Mouse (Mus musculus): ENCODE results near the gene Slco1a1. TPM values are rescaled to one million over a fixed set of nuclear protein-coding genes. Genes with fewer than 3 reads are reported as not detected.
"Not testable (repeated sequence)": the region's sequence is repeated elsewhere in the genome, so short reads cannot be mapped to it uniquely, and the experiment has no call there.

The Slco1a1 gene
- polyA plus RNA-seq, 1 experiment from 2014 or later, result not detected

DNA sequence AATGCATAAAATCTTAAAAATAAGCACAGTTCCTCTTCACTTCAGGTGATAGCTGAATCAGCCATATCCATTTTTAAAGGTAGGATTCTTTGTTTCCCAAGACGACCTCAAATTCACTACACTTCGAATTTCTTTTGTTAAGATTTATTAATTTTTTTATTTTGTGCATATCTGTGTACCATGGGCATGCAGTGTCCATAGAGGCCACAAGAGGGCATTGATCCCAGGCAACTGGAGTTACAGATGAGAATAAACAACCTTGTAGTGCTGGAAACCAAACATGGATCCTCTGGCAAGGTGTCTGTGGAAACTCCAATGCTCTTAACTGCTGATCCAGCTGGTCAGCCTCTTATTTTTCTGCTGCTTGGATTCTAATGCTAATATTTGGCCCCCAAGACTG lies 58.5 kb downstream of the Slco1a1 start:
- DNase-seq (ENCODE audit: low spot score) (no peak), ATAC-seq (replicated peaks; ENCODE audit: low FRiP score) (no peak)
- Histone ChIP-seq H3K4me3 (ENCODE audit: low read depth, low read length) (no peak overlapping the region), H3K36me3 (ENCODE audit: control insufficient read depth, insufficient read depth, low read length) (no peaks in the 10 kb centered on the region), H3K4me1 (replicated peaks; ENCODE audit: control insufficient read depth, insufficient read depth, low read length) (no peaks in the 10 kb centered on the region), H3K9ac (ENCODE audit: low read depth, low read length) (no peak overlapping the region), H3K9me3 (ENCODE audit: control insufficient read depth, low read length) (no peaks in the 10 kb centered on the region), H3K4me2 (no peak overlapping the region), H3K27ac (ENCODE audit: low read depth, low read length) (no peak overlapping the region), H3K27me3 (replicated peaks; ENCODE audit: control insufficient read depth, insufficient read depth, low read length) (no peaks in the 10 kb centered on the region)
- WGBS, result 58% methylated on average over 2 of the region's 2 CpGs

DNA sequence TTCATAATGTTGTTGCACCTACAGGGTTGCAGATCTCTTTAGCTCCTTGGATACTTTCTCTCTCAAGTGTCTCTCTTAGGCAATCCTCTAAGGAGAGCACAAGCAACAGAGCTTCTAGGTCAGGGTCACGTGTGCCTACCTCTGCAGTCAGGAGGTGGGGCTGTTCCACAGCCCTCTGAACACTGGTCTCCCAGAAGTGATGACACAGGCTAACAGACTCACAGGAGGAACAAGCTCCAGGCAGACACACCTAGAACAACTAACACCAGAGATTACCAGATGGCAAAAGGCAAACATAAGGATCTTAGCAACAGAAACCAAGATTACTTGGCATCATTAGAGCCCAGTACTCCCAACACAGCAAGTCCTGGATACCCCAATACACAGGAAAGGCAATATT lies 64.2 kb downstream of the Slco1a1 start:
- no peak for ATAC-seq (replicated peaks; ENCODE audit: low FRiP score)
- no peaks in the 10 kb centered on the region for H3K9me3 ChIP-seq (ENCODE audit: control insufficient read depth, low read length)
- H3K9ac ChIP-seq (ENCODE audit: low read depth, low read length), result no peak overlapping the region
- no peak overlapping the region for H3K4me2 ChIP-seq
- DNase-seq (ENCODE audit: low spot score), result no peak
- H3K36me3 ChIP-seq (ENCODE audit: control insufficient read depth, insufficient read depth, low read length), result no peaks in the 10 kb centered on the region
- H3K4me1 ChIP-seq (replicated peaks; ENCODE audit: control insufficient read depth, insufficient read depth, low read length), result no peaks in the 10 kb centered on the region
- 58% methylated on average over 1 of the region's 1 CpGs for whole genome bisulfite sequencing
- H3K27me3 ChIP-seq (replicated peaks; ENCODE audit: control insufficient read depth, insufficient read depth, low read length), result no peaks in the 10 kb centered on the region
- no peak overlapping the region for H3K4me3 ChIP-seq (ENCODE audit: low read depth, low read length)
- no peak overlapping the region for H3K27ac ChIP-seq (ENCODE audit: low read depth, low read length)

DNA sequence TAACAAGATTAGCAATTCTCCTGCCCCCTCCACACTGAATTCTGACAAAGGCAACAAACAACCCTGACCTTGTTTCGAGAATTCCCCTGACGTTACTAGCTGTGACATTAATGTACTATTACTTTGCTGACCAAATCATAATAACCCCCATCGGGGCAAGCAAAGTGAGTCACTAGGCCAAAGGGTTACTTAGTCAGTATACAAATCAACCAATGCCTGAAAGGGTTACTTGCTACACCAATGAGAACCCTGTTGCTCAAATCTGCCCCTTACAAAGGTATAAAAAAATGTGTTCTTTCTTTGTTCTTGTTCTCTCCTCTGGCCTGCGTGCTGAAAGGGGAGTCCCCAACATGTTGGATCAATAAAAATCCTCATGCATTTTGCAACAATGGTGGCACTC lies 71.0 kb downstream of the Slco1a1 start:
- not testable (repeated sequence) for H3K4me3 ChIP-seq (ENCODE audit: low read depth, low read length); ATAC-seq (replicated peaks; ENCODE audit: low FRiP score)

DNA sequence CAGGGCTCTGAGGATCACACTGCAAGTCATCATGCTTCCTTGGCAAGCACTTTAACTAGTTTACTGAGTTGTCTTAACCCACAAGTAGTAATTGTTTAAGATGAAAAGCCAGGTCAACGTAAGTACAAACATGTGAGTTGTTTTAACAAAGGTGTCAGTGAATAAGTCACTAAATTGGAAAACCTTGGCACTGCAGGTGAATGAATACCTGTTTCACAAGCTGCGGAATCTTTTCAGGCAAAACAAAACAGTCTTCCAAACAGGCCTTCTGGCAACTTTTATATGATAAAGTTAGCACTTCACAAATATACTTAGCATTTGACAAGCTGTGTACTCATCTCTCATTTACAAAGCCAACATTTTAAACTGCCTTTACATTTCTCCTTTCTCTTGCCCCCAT lies 75.1 kb downstream of the Slco1a1 start:
- Histone ChIP-seq H3K36me3 (ENCODE audit: control insufficient read depth, insufficient read depth, low read length) (no peaks in the 10 kb centered on the region), H3K4me2 (no peak overlapping the region), H3K27ac (ENCODE audit: low read depth, low read length) (no peak overlapping the region), H3K4me3 (ENCODE audit: low read depth, low read length) (no peak overlapping the region), H3K9me3 (ENCODE audit: control insufficient read depth, low read length) (no peaks in the 10 kb centered on the region), H3K4me1 (replicated peaks; ENCODE audit: control insufficient read depth, insufficient read depth, low read length) (no peaks in the 10 kb centered on the region), H3K27me3 (replicated peaks; ENCODE audit: control insufficient read depth, insufficient read depth, low read length) (no peaks in the 10 kb centered on the region), H3K9ac (ENCODE audit: low read depth, low read length) (no peak overlapping the region)
- DNase-seq (ENCODE audit: low spot score) (no peak), ATAC-seq (replicated peaks; ENCODE audit: low FRiP score) (no peak)
- WGBS, result 72% methylated on average over 2 of the region's 2 CpGs

More for the DNA sequence above, 71.0 kb downstream of the Slco1a1 start:
- 79% methylated on average over 4 of the region's 4 CpGs for WGBS
- not testable (repeated sequence) for H3K9me3 ChIP-seq (ENCODE audit: control insufficient read depth, low read length); H3K4me1 ChIP-seq (replicated peaks; ENCODE audit: control insufficient read depth, insufficient read depth, low read length); DNase-seq (ENCODE audit: low spot score); H3K4me2 ChIP-seq; H3K27ac ChIP-seq (ENCODE audit: low read depth, low read length); H3K36me3 ChIP-seq (ENCODE audit: control insufficient read depth, insufficient read depth, low read length); H3K9ac ChIP-seq (ENCODE audit: low read depth, low read length); H3K27me3 ChIP-seq (replicated peaks; ENCODE audit: control insufficient read depth, insufficient read depth, low read length)

DNA sequence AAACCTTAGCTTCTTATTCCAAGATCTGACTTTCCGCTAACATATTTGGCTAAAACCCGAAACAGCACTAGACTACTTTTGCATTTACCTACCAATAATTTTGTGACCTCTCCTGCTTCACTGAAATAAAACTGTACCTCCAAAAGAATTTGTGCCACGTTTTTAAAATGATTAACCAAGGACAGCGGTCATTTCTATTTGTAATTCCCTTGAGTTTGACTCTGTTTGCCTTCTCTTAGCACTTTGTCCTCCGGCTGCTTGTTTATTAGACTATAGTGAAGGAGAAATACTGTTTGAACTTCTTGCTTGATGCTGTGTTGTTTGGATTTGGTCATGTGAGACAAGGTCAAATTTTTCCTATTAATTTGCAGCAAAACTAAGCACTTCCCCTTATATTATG lies 78.0 kb downstream of the Slco1a1 start:
- WGBS, result 73% methylated on average over 5 of the region's 5 CpGs
- H3K36me3 ChIP-seq (ENCODE audit: control insufficient read depth, insufficient read depth, low read length), result no peaks in the 10 kb centered on the region
- H3K9ac ChIP-seq (ENCODE audit: low read depth, low read length), result no peak overlapping the region
- DNase-seq (ENCODE audit: low spot score) (no peak), ATAC-seq (replicated peaks; ENCODE audit: low FRiP score) (no peak)
- H3K27ac ChIP-seq (ENCODE audit: low read depth, low read length), result no peak overlapping the region
- no peaks in the 10 kb centered on the region for H3K9me3 ChIP-seq (ENCODE audit: control insufficient read depth, low read length)
- H3K4me3 ChIP-seq (ENCODE audit: low read depth, low read length), result no peak overlapping the region
- no peaks in the 10 kb centered on the region for H3K27me3 ChIP-seq (replicated peaks; ENCODE audit: control insufficient read depth, insufficient read depth, low read length)
- H3K4me1 ChIP-seq (replicated peaks; ENCODE audit: control insufficient read depth, insufficient read depth, low read length), result no peaks in the 10 kb centered on the region
- no peak overlapping the region for H3K4me2 ChIP-seq

DNA sequence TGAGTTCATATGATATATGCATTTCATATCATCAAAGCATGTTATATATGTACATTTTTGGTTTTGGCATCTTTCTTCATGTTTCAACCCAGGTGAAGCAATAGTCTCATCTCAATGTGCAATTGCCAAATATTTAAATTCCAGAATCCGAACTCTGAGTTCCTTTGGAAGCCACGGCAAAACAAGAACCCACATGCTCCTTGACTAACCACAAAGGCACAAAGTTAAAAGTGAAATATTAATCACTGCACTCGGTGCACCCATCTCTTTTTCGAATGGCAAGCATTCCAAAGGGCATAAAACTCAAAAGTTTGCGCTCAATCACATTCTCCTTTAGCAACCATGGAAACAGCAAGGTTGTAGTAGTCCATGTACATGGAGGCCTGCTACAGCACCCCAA lies 80.7 kb downstream of the Slco1a1 start:
- H3K9ac ChIP-seq (ENCODE audit: low read depth, low read length), result no peak overlapping the region
- ATAC-seq (replicated peaks; ENCODE audit: low FRiP score) (no peak), DNase-seq (ENCODE audit: low spot score) (no peak)
- WGBS, result 78% methylated on average over 5 of the region's 5 CpGs
- no peaks in the 10 kb centered on the region for H3K36me3 ChIP-seq (ENCODE audit: control insufficient read depth, insufficient read depth, low read length)
- H3K4me3 ChIP-seq (ENCODE audit: low read depth, low read length), result no peak overlapping the region
- no peaks in the 10 kb centered on the region for H3K4me1 ChIP-seq (replicated peaks; ENCODE audit: control insufficient read depth, insufficient read depth, low read length)
- H3K27me3 ChIP-seq (replicated peaks; ENCODE audit: control insufficient read depth, insufficient read depth, low read length), result no peaks in the 10 kb centered on the region
- H3K27ac ChIP-seq (ENCODE audit: low read depth, low read length), result no peak overlapping the region
- no peaks in the 10 kb centered on the region for H3K9me3 ChIP-seq (ENCODE audit: control insufficient read depth, low read length)
- no peak overlapping the region for H3K4me2 ChIP-seq

DNA sequence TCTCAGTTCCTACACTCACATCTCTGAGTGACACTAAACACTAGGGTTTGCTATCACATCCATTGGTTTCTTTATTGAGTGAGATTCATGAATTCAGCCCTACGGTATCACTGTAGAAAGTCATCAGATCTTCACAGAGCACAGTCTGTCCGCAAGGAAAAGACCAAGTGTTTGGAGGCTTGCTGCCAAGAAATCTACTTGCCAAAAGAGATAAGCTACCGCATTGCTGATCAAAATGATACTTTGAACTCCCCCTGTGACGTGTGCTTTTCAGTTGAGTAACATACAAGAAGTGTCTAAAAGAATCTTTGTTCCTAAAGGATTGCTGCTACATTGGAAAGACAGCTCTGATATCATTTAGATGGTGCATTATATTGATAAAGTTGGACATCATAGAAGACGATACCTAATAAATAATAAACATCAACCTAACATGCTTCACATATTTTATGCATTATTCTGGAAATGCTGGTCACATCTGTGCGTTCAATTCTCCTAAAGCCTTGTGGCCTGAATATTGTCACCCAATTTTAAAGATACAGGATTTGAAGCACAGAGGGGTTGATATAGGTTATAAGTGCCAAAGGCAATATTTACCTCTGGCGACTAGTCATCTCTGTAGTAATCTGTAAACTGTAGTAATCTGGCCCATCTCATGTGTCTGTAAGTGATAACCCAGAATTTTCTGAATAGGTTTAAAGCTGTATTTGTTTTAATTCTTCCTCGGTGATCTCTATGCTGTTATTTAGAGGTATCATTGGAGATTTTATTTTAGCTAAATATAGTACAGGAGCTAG lies 88.8 kb downstream of the Slco1a1 start:
- H3K4me2 ChIP-seq, result no peak overlapping the region
- DNase-seq (ENCODE audit: low spot score) (no peak), ATAC-seq (replicated peaks; ENCODE audit: low FRiP score) (no peak)
- H3K9me3 ChIP-seq (ENCODE audit: control insufficient read depth, low read length), result no peaks in the 10 kb centered on the region
- H3K27ac ChIP-seq (ENCODE audit: low read depth, low read length), result no peak overlapping the region
- no peaks in the 10 kb centered on the region for H3K36me3 ChIP-seq (ENCODE audit: control insufficient read depth, insufficient read depth, low read length)
- no peaks in the 10 kb centered on the region for H3K4me1 ChIP-seq (replicated peaks; ENCODE audit: control insufficient read depth, insufficient read depth, low read length)
- WGBS, result 83% methylated on average over 8 of the region's 8 CpGs
- H3K4me3 ChIP-seq (ENCODE audit: low read depth, low read length), result no peak overlapping the region
- no peaks in the 10 kb centered on the region for H3K27me3 ChIP-seq (replicated peaks; ENCODE audit: control insufficient read depth, insufficient read depth, low read length)
- no peak overlapping the region for H3K9ac ChIP-seq (ENCODE audit: low read depth, low read length)

Other genes starting within 250 kb of the Slco1a1 start
- not detected in 2 replicates for gene Gm5724, start 173.2 kb downstream of the Slco1a1 start, polyA plus RNA-seq (2014; fragmentation: Nextera tagmentation; extraction: Ambion mirVana)
- not detected in 2 replicates for gene Slco1a4, start 90.8 kb downstream of the Slco1a1 start, polyA plus RNA-seq (2014; fragmentation: Nextera tagmentation; extraction: Ambion mirVana)
- not detected in 2 replicates for gene Gm6614, start 64.5 kb upstream of the Slco1a1 start, polyA plus RNA-seq (2014; fragmentation: Nextera tagmentation; extraction: Ambion mirVana)

Measured in liver, embryonic 11.5 days (tissue).